Mouse (Mus musculus) kidney, embryonic 16.5 days (tissue): ENCODE data around the gene Prkd3. TPM values are rescaled to one million over a fixed set of nuclear protein-coding genes. Genes with fewer than 3 reads are reported as not detected.
A peak's percentile ranks its signal among the peaks of the same experiment; 100 is the strongest.

Experiments used
- ATAC-seq: fragments of 200-750 bp; cut with Nextera tagmentation; 2 replicates; pipeline ENCODE4 v1.8.0; 2017; ENCODE audit warnings: moderate TSS enrichment; ENCODE audit not compliant: low FRiP score, low TSS enrichment
- H3K27ac ChIP-seq: fragments of 300-500 bp; sonication (generic); 2 replicates; pipeline ENCODE4 v1.5.1; 2014; ENCODE audit warnings: low read length
- H3K27me3 ChIP-seq: fragments of 300-500 bp; sonication (generic); 2 replicates; pipeline ENCODE4 v1.6.1; 2014; ENCODE audit warnings: low read length, control low read depth, mixed read lengths; ENCODE audit not compliant: insufficient read depth
- H3K36me3 ChIP-seq: fragments of 300-500 bp; sonication (generic); 2 replicates; pipeline ENCODE4 v1.6.1; 2014; ENCODE audit warnings: low read length, control low read depth, mixed read lengths; ENCODE audit not compliant: insufficient read depth
- H3K4me1 ChIP-seq: fragments of 300-500 bp; sonication (generic); 2 replicates; pipeline ENCODE4 v1.6.1; 2014; ENCODE audit warnings: low read length, control low read depth, mixed read lengths; ENCODE audit not compliant: insufficient read depth
- H3K4me2 ChIP-seq: fragments of 300-500 bp; sonication (generic); replicated peaks from 2 replicates; pipeline ENCODE4 v1.6.1; 2014; ENCODE audit warnings: low read depth, low read length
- H3K4me3 ChIP-seq: fragments of 300-500 bp; sonication (generic); 2 replicates; pipeline ENCODE4 v1.5.1; 2014; ENCODE audit warnings: mild to moderate bottlenecking, low read length
- H3K9ac ChIP-seq: fragments of 300-500 bp; sonication (generic); replicated peaks from 2 replicates; pipeline ENCODE4 v1.6.1; 2014; ENCODE audit warnings: low read length
- H3K9me3 ChIP-seq: fragments of 300-500 bp; sonication (generic); 2 replicates; pipeline ENCODE4 v1.6.1; 2016; ENCODE audit warnings: low read length, control low read depth
- WGBS: fragments of 180-500 bp; shearing (Covaris S2); extraction: QIAGEN DNeasy Blood & Tissue Kit; methylation state at CpG from one replicate; pipeline ENCODE4 v1.1.7; 2014; 5-methylcytosine and 5-hydroxymethylcytosine counted together
- polyA plus RNA-seq: library from polyadenylated mRNA; unstranded; fragments of >200 nt; fragmentation: Nextera tagmentation; extraction: Ambion mirVana; gene quantifications from 2 replicates; pipeline ENCODE4 v1.2.1, GENCODE M21; 2015

The Prkd3 gene
- polyA plus RNA-seq, 1 experiment from 2014 or later = 41.4 TPM

GRCm38 (mm10) chr17:78916369-78916813, 104.2 kb downstream of the Prkd3 start, which contains the start of gene Cebpzos:
Gene Cebpzos (plus strand): TSS chr17:78916500.
- Histone ChIP-seq H3K9me3 (no peaks in the 10 kb centered on the region), H3K4me2 (peak within 1 kb of the TSS; percentile 88), H3K27ac (peak within 1 kb of the TSS; percentile 91), H3K9ac (peak within 1 kb of the TSS; percentile 91), H3K27me3 (no peaks in the 10 kb centered on the region), H3K4me3 (peak within 1 kb of the TSS; percentile 91), H3K4me1 (peaks cover 13% of the 10 kb centered on the region), H3K36me3 (peaks cover 20% of the 10 kb centered on the region)
- ATAC-seq = peak; percentile 97
- under 1% methylated on average over 37 of the region's 37 CpGs for WGBS

DNA sequence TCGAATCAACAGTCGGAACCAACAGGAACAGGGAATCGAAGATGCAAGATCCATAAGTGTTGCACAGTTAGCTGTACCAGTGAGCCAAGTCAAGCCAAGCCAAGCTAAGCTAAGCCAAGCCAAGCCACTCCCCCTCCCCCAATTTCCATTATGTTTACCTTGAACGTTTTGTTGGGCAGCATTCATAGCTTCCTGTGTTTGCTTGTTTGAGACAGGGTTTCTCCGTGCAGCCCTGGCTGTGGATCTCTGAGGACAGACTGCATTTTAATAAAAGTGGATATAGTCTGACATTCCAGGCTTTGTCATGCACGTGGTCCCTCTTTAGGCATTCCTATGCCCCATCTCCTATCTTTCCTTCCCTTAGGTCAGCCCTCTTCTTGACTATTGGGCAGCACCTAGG, 104.8 kb downstream of the Prkd3 start:
- peaks cover 15% of the 10 kb centered on the region for H3K36me3 ChIP-seq
- H3K27me3 ChIP-seq = no peaks in the 10 kb centered on the region
- peak overlapping the region; percentile 91 for H3K4me3 ChIP-seq
- peaks cover 13% of the 10 kb centered on the region for H3K4me1 ChIP-seq
- WGBS = 47% methylated on average over 6 of the region's 6 CpGs
- H3K4me2 ChIP-seq = peak overlapping the region; percentile 88
- H3K9ac ChIP-seq = peak overlapping the region; percentile 91
- peak overlapping the region; percentile 91 for H3K27ac ChIP-seq
- H3K9me3 ChIP-seq = no peaks in the 10 kb centered on the region
- ATAC-seq = peak; percentile 3; the same call in 1 of the 2 replicates

- no peak overlapping the region for H3K9ac ChIP-seq
- 63% methylated on average over 3 of the region's 3 CpGs for WGBS
- H3K27ac ChIP-seq = no peak overlapping the region
- no peaks in the 10 kb centered on the region for H3K9me3 ChIP-seq
- no peak overlapping the region for H3K4me3 ChIP-seq
- no peaks in the 10 kb centered on the region for H3K27me3 ChIP-seq
- H3K4me1 ChIP-seq = peaks cover 13% of the 10 kb centered on the region
- peaks cover 6% of the 10 kb centered on the region; the same call in 1 of the 2 replicates for H3K36me3 ChIP-seq
- no peak overlapping the region for H3K4me2 ChIP-seq
- ATAC-seq = no peak
Measured at GRCm38 (mm10) chr17:78913921-78914320, 106.7 kb downstream of the Prkd3 start.

DNA sequence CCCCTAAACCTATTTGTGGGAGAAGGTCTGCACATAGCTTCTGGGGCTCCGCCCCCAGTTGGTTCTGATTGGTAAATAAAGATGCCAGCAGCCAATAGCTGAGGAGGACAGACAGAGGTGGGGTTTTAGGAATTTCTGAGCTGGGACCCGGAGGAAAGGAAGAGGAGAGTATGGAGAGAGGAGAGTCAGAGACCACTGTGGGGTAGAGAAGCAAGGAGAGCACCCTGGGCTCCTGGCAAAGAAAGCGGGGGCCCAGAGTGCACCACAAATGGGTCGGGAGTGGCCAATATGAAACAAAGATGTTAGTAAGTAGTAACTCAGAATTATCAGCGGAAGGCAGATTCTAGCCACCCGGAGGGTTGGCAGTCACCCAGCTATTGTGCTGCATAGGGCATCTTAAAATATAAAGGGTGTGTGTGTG, 107.7 kb downstream of the Prkd3 start:
- Histone ChIP-seq H3K9me3 (no peaks in the 10 kb centered on the region), H3K4me2 (peak overlapping the region; percentile 46), H3K9ac (peak overlapping the region; percentile 22; the same call in 1 of the 2 replicates), H3K27me3 (no peaks in the 10 kb centered on the region), H3K4me3 (peak overlapping the region; percentile 39), H3K36me3 (no peaks in the 10 kb centered on the region), H3K4me1 (peaks cover 13% of the 10 kb centered on the region), H3K27ac (no peak overlapping the region)
- ATAC-seq = no peak
- 38% methylated on average over 6 of the region's 6 CpGs for WGBS

DNA sequence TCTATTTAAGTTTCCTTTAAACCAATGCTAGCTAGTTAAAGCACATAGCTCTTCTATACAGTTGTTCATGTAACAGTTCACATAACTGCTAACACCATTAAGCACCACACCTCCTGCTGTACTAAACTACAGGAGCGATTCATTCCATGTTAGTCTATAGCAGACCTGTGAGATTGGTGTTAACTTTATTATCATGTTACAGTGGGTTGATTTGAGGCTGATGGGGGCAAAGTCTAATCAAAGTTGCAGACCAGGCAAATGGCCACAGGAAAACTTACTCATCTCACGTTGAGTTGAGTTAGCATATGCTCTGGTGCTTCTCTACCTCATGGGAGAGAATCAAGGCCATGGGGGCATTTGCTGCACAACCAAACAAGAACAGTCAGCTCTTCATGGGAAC, 111.2 kb downstream of the Prkd3 start:
- no peak overlapping the region for H3K4me2 ChIP-seq
- 71% methylated on average over 2 of the region's 2 CpGs for WGBS
- no peaks in the 10 kb centered on the region for H3K9me3 ChIP-seq
- no peak overlapping the region for H3K4me3 ChIP-seq
- H3K27me3 ChIP-seq = no peaks in the 10 kb centered on the region
- no peak overlapping the region for H3K27ac ChIP-seq
- no peak for ATAC-seq
- no peak overlapping the region for H3K9ac ChIP-seq
- H3K4me1 ChIP-seq = no peaks in the 10 kb centered on the region
- H3K36me3 ChIP-seq = no peaks in the 10 kb centered on the region

GRCm38 (mm10) chr17:78906892-78907291, 113.7 kb downstream of the Prkd3 start, which contains the start of gene Sult6b1:
Gene Sult6b1 (minus strand): TSS chr17:78906992.
- Histone ChIP-seq H3K4me1 (no peaks in the 10 kb centered on the region), H3K9me3 (no peaks in the 10 kb centered on the region), H3K36me3 (no peaks in the 10 kb centered on the region), H3K9ac (no peak within 1 kb of the TSS), H3K27ac (no peak within 1 kb of the TSS), H3K27me3 (no peaks in the 10 kb centered on the region), H3K4me3 (no peak within 1 kb of the TSS), H3K4me2 (no peak within 1 kb of the TSS)
- ATAC-seq = no peak
- 72% methylated on average over 5 of the region's 5 CpGs for WGBS

DNA sequence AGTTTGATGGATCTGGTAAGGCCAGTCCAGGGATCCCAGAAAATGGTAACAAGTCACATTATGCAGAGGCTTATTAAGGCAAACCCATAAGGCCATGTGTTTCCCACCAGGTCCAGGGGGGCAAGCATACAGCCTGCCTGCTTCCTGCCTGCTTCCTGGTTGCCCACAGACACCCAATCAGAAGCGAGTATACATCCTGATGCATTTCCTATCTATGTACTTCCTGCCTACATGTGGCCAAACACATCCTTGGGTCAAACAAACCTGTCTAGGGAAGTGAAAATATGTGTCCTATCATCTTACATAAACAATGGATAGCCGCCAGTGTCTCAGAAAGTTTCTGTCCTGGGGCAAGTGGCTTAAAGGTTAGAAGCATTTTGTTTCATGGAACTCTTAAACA, 117.5 kb downstream of the Prkd3 start:
- no peaks in the 10 kb centered on the region for H3K4me1 ChIP-seq
- no peak overlapping the region for H3K9ac ChIP-seq
- H3K36me3 ChIP-seq = no peaks in the 10 kb centered on the region
- no peak overlapping the region for H3K27ac ChIP-seq
- H3K4me3 ChIP-seq = no peak overlapping the region
- ATAC-seq = no peak
- H3K27me3 ChIP-seq = no peaks in the 10 kb centered on the region
- 60% methylated on average over 2 of the region's 2 CpGs for WGBS
- H3K4me2 ChIP-seq = no peak overlapping the region
- 0 out of 2 replicates have a peak, but pooled peaks cover 3% of the 10 kb centered on the region for H3K9me3 ChIP-seq

Other genes starting within 250 kb of the Prkd3 start
- 13.0 and 14.7 TPM in 2 replicates for gene Heatr5b, start 185.5 kb downstream of the Prkd3 start, polyA plus RNA-seq
- 40.5 and 41.1 TPM in 2 replicates for gene Gpatch11, start 185.2 kb downstream of the Prkd3 start, polyA plus RNA-seq
- 8.8 and 9.6 TPM in 2 replicates for gene Eif2ak2, start 138.2 kb downstream of the Prkd3 start, polyA plus RNA-seq
- 0.23 TPM in 1 of 2 replicates, not detected in the other for gene Sult6b1, start 113.8 kb downstream of the Prkd3 start, polyA plus RNA-seq
- 96.5 and 98.1 TPM in 2 replicates for gene Cebpzos, start 104.3 kb downstream of the Prkd3 start, polyA plus RNA-seq
- 46.8 and 56.7 TPM in 2 replicates for gene Cebpz, start 83.8 kb downstream of the Prkd3 start, polyA plus RNA-seq
- 64.4 and 66.3 TPM in 2 replicates for gene Ndufaf7, start 83.7 kb downstream of the Prkd3 start, polyA plus RNA-seq
- gene Qpct, start 31.1 kb upstream of the Prkd3 start, polyA plus RNA-seq = 4.2 and 5.4 TPM in 2 replicates